Mouse (Mus musculus): ENCODE measurements at regions not wholly inside any gene's neighbourhood (a gene's known extent, or its start where the extent isn't known, plus 50 kb on each side); places are given as distances from the start of the nearest gene placed in this dataset.

DNA sequence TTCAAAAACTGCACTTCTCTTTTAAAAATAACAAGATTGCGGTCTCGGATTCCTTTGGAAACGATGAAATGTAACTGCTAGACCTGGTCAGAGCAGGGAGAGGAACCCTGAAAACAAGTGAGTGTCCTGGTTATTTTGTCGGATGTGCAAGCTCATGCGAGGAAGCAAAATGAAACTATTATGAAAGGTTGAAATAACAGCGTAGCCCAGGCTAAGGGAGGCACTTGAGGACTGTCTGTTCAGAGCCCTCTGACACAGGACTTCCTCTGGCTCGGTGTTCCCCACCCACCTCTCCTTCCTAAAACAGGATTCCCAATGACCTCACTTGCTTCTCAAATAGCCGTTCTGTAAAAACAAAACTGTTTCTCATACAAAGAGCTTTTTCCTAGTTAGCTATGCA lies 51.3 kb upstream of the S1pr1 start:
- peak; percentile 40; the same call in 1 of the 2 replicates for ATAC-seq (ENCODE audit: poor library complexity, severe bottlenecking)

- ATAC-seq (ENCODE audit: poor library complexity, severe bottlenecking), result no peak
These were observed 53.4 kb upstream of the S1pr1 start for GRCm38 (mm10) chr3:115768290-115768689.

- no peak for ATAC-seq (ENCODE audit: poor library complexity, severe bottlenecking)
These were observed 54.1 kb upstream of the S1pr1 start for GRCm38 (mm10) chr3:115768761-115769530.

- no peak for ATAC-seq (ENCODE audit: poor library complexity, severe bottlenecking)
These were observed 57.8 kb upstream of the S1pr1 start for GRCm38 (mm10) chr3:115772676-115773075.

- no peak for ATAC-seq (ENCODE audit: poor library complexity, severe bottlenecking)
These were observed 59.4 kb upstream of the S1pr1 start for GRCm38 (mm10) chr3:115774321-115774720.

- ATAC-seq (ENCODE audit: poor library complexity, severe bottlenecking), result no peak
These were observed 59.9 kb upstream of the S1pr1 start for GRCm38 (mm10) chr3:115774723-115775122.

DNA sequence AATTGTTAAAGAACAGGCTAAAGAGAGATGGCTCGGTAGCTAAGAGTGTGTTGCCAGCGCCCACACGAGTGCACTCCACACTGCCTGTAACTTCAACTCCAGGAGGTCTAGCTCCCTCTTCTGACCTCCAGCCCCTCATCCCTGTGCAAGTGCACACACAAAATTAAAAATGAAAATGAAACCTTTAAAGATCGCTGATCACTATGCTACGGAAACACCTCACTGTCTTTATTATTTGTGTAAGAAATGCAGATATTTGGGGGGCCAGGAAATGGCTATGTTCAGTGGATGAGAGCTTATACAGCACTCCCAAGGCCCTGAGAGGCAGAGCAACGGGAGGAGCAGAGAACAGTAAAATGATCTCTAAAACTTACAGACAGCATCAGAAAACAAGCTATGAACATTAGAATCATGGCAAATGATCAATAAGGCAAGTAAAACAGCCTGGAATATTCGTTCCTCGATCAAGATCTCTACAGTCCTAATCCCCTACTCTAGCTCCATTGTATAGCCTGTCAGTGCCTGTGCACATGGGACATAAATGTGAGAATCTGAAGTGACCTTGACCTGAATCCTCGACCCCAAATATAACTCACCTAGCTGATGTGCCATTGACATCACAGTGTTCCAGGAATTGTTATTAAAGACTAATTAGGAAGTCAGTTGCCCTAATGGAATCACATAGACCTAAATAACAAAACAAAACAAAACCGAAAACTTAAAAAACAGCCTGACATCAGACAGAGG lies 64.4 kb upstream of the S1pr1 start:
- no peak for ATAC-seq (ENCODE audit: poor library complexity, severe bottlenecking)

DNA sequence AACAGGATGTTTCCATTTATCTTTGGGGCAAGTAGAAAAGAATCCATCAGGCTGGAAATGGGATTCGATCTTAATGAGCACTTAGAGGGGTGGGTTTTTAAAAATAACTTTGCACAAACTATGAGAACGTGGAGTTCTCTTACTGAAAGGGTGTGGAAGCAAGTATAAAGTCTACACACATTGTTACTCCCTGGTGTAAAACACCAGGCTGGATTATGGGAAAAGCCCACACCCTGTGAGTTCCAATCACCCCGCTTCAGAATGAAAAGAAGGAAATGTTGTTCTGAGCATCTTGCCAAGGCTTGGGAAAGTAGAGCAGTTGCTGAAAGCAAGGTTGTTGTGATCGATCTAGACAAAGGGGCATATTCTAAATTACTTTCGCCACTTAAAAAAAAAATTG lies 65.0 kb upstream of the S1pr1 start:
- ATAC-seq (ENCODE audit: poor library complexity, severe bottlenecking), result no peak

GRCm38 (mm10) chr3:115782726-115783125 lies 67.9 kb upstream of the S1pr1 start:
- ATAC-seq (ENCODE audit: poor library complexity, severe bottlenecking), result no peak

GRCm38 (mm10) chr3:115787360-115787759 lies 72.5 kb upstream of the S1pr1 start:
- ATAC-seq (ENCODE audit: poor library complexity, severe bottlenecking), result no peak

- ATAC-seq (ENCODE audit: poor library complexity, severe bottlenecking), result no peak
These were observed 73.7 kb upstream of the S1pr1 start for GRCm38 (mm10) chr3:115788525-115788924.

- ATAC-seq (ENCODE audit: poor library complexity, severe bottlenecking), result no peak
These were observed 74.2 kb upstream of the S1pr1 start for GRCm38 (mm10) chr3:115789063-115789462.

DNA sequence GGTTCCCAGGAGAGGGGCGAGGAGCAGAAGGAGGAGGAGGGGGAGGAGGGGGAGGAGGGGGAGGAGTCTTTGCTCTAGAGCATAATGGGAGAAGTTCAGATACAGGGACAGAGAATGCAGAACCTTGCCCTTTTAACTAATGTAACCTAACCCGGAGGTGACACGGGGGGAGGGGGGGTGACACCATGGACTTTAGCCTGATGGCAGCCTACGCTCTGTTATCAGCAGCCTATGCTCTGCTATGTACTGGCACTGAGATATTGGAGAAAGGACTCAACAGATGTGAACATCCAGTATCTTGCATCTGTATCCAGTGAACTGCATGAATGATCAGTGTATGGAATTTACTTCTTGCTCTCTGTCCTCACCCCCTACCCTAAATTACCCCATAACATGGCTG lies 77.7 kb upstream of the S1pr1 start:
- ATAC-seq (ENCODE audit: poor library complexity, severe bottlenecking), result no peak

- ATAC-seq (ENCODE audit: poor library complexity, severe bottlenecking), result peak; percentile 74
These were observed 78.6 kb upstream of the S1pr1 start for GRCm38 (mm10) chr3:115793344-115794059.

GRCm38 (mm10) chr3:115799326-115799725 lies 84.5 kb upstream of the S1pr1 start:
- peak; percentile 88 for ATAC-seq (ENCODE audit: poor library complexity, severe bottlenecking)

GRCm38 (mm10) chr3:115799981-115800380 lies 85.1 kb upstream of the S1pr1 start:
- no peak for ATAC-seq (ENCODE audit: poor library complexity, severe bottlenecking)

DNA sequence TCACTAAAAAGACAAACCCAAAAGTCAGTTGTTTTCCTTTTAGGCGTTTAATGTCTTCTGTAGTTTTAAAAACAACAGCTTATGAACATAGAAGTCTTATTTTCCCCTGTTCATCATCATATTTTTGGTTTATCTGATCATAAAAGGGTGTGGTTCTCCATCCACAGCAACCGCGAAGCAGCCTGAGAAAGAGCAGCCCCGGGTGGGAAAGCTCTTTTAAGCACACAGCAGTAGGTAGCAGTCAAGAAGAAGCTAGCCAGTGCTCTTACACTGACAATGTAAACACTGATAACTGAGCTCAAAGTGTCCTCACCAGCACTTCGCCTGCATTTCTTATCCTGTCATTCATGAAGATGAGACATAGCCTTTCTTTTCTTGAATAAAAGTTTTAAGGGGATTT lies 86.0 kb upstream of the S1pr1 start:
- ATAC-seq (ENCODE audit: poor library complexity, severe bottlenecking), result no peak

DNA sequence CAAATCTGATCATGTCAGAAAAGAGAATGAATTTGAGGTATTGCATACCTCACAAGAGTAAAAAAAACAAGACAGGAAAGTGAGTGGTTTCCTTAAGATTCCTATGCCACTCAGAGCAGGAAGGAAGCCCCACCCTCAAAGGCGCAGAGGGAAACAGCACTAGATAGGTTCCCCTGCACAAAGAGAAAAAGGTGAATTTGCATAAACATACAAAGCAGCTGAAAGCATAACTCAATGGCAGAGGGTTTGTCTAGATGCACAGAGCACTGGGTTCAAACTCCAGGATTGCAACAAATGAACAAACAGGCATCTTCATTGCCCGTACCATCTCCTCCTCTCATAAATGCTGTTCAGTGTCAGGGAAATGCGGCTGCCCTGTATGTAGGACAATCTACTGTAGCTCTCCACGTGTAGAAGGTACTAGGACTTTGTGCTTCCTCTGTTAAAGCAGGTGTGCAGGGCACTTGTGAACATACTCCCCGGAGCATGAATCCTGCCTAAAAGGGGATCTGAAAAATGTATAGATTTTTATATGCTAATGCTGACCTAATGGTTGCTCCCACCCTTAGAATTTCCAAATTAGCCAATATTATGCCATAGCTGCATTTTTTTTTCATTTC lies 85.9 kb upstream of the Dph5 start:
- no peak for ATAC-seq (ENCODE audit: poor library complexity, severe bottlenecking)

DNA sequence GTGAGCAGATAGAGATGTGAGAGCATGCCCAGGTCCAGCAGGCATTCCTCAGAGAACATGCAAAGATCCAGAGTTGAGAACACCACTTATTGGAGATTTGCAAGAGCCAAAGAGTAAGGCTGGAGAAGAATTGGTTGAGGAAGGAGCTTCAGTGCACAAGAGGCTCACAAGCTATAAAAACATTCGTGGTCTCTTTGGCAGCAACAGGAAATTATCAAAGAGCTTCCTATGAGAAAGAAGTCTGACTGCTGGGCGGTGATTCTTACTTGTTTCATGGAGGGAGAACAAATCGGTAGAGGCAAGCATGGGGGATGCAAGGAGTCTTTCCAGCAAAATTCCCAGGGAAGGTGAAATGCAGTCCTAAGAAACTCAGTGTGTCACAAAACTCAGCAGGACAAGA lies 83.0 kb upstream of the Dph5 start:
- no peak for ATAC-seq (ENCODE audit: poor library complexity, severe bottlenecking)

GRCm38 (mm10) chr3:115807032-115807431 lies 80.6 kb upstream of the Dph5 start:
- no peak for ATAC-seq (ENCODE audit: poor library complexity, severe bottlenecking)

- ATAC-seq (ENCODE audit: poor library complexity, severe bottlenecking), result peak; percentile 7; the same call in 1 of the 2 replicates
These were observed 72.5 kb upstream of the Dph5 start for GRCm38 (mm10) chr3:115815168-115815567.
